Mouse (Mus musculus): ENCODE measurements around the gene Fam184b. TPM values are rescaled to one million over a fixed set of nuclear protein-coding genes. Genes with fewer than 3 reads are reported as not detected.

Gene Fam184b
- polyA plus RNA-seq, 1 experiment from 2014 or later, result 2.9 TPM

GRCm38 (mm10) chr5:45584601-45585000 lies 54.8 kb downstream of the Fam184b start:
- Histone ChIP-seq H3K4me1 (replicated peaks) (no peaks in the 10 kb centered on the region), H3K27ac (no peak overlapping the region), H3K4me2 (replicated peaks) (no peak overlapping the region), H3K36me3 (no peaks in the 10 kb centered on the region), H3K4me3 (replicated peaks) (no peak overlapping the region), H3K9me3 (no peaks in the 10 kb centered on the region), H3K27me3 (replicated peaks) (no peaks in the 10 kb centered on the region), H3K9ac (no peak overlapping the region)
- no peak for ATAC-seq
- 74% methylated on average over 8 of the region's 8 CpGs for WGBS

GRCm38 (mm10) chr5:45580279-45580678 lies 59.1 kb downstream of the Fam184b start:
- H3K9ac ChIP-seq, result no peak overlapping the region
- no peak overlapping the region for H3K4me3 ChIP-seq (replicated peaks)
- H3K36me3 ChIP-seq, result no peaks in the 10 kb centered on the region
- no peaks in the 10 kb centered on the region for H3K9me3 ChIP-seq
- no peak for ATAC-seq
- no peaks in the 10 kb centered on the region for H3K27me3 ChIP-seq (replicated peaks)
- 71% methylated on average over 10 of the region's 10 CpGs for WGBS
- no peak overlapping the region for H3K4me2 ChIP-seq (replicated peaks)
- H3K4me1 ChIP-seq (replicated peaks), result no peaks in the 10 kb centered on the region
- H3K27ac ChIP-seq, result no peak overlapping the region

GRCm38 (mm10) chr5:45577376-45577775 lies 62.0 kb downstream of the Fam184b start:
- no peak overlapping the region for H3K9ac ChIP-seq
- H3K9me3 ChIP-seq, result no peaks in the 10 kb centered on the region
- H3K27me3 ChIP-seq (replicated peaks), result no peaks in the 10 kb centered on the region
- H3K4me3 ChIP-seq (replicated peaks), result no peak overlapping the region
- H3K27ac ChIP-seq, result no peak overlapping the region
- no peaks in the 10 kb centered on the region for H3K36me3 ChIP-seq
- ATAC-seq, result no peak
- no peaks in the 10 kb centered on the region for H3K4me1 ChIP-seq (replicated peaks)
- 59% methylated on average over 1 of the region's 1 CpGs for WGBS
- H3K4me2 ChIP-seq (replicated peaks), result no peak overlapping the region

- Histone ChIP-seq H3K36me3 (no peaks in the 10 kb centered on the region), H3K9ac (no peak overlapping the region), H3K27me3 (replicated peaks) (no peaks in the 10 kb centered on the region), H3K27ac (no peak overlapping the region), H3K4me3 (replicated peaks) (no peak overlapping the region), H3K9me3 (no peaks in the 10 kb centered on the region), H3K4me1 (replicated peaks) (no peaks in the 10 kb centered on the region), H3K4me2 (replicated peaks) (no peak overlapping the region)
- no peak for ATAC-seq
- 53% methylated on average over 3 of the region's 3 CpGs for WGBS
Measured at GRCm38 (mm10) chr5:45576716-45577115, 62.7 kb downstream of the Fam184b start.

GRCm38 (mm10) chr5:45572816-45573215 lies 66.6 kb downstream of the Fam184b start:
- Histone ChIP-seq H3K9ac (no peak overlapping the region), H3K4me2 (replicated peaks) (no peak overlapping the region), H3K36me3 (no peaks in the 10 kb centered on the region), H3K9me3 (no peaks in the 10 kb centered on the region), H3K4me3 (replicated peaks) (no peak overlapping the region), H3K27ac (no peak overlapping the region), H3K27me3 (replicated peaks) (no peaks in the 10 kb centered on the region), H3K4me1 (replicated peaks) (no peaks in the 10 kb centered on the region)
- ATAC-seq, result no peak
- 46% methylated on average over 5 of the region's 5 CpGs for WGBS

GRCm38 (mm10) chr5:45565829-45566228 lies 73.6 kb downstream of the Fam184b start:
- Histone ChIP-seq H3K4me3 (replicated peaks) (no peak overlapping the region), H3K9ac (no peak overlapping the region), H3K36me3 (no peaks in the 10 kb centered on the region), H3K4me2 (replicated peaks) (no peak overlapping the region), H3K4me1 (replicated peaks) (no peaks in the 10 kb centered on the region), H3K27me3 (replicated peaks) (no peaks in the 10 kb centered on the region), H3K9me3 (no peaks in the 10 kb centered on the region), H3K27ac (no peak overlapping the region)
- WGBS, result 89% methylated on average over 1 of the region's 1 CpGs
- no peak for ATAC-seq

- Histone ChIP-seq H3K4me2 (replicated peaks) (no peak overlapping the region), H3K27ac (no peak overlapping the region), H3K27me3 (replicated peaks) (no peaks in the 10 kb centered on the region), H3K9me3 (no peaks in the 10 kb centered on the region), H3K36me3 (no peaks in the 10 kb centered on the region), H3K4me1 (replicated peaks) (no peaks in the 10 kb centered on the region), H3K9ac (no peak overlapping the region), H3K4me3 (replicated peaks) (no peak overlapping the region)
- ATAC-seq, result no peak
- WGBS, result 37% methylated on average over 6 of the region's 6 CpGs
Measured at GRCm38 (mm10) chr5:45564054-45564453, 75.4 kb downstream of the Fam184b start.

GRCm38 (mm10) chr5:45549586-45549985 lies 89.8 kb downstream of the Fam184b start:
- Histone ChIP-seq H3K4me3 (replicated peaks) (no peak overlapping the region), H3K27me3 (replicated peaks) (no peaks in the 10 kb centered on the region), H3K4me2 (replicated peaks) (no peak overlapping the region), H3K4me1 (replicated peaks) (no peaks in the 10 kb centered on the region), H3K36me3 (no peaks in the 10 kb centered on the region), H3K9ac (no peak overlapping the region), H3K9me3 (no peaks in the 10 kb centered on the region), H3K27ac (no peak overlapping the region)
- WGBS, result 65% methylated on average over 1 of the region's 1 CpGs
- peak; percentile 61; the same call in 1 of the 2 replicates for ATAC-seq

GRCm38 (mm10) chr5:45543374-45543773 lies 96.0 kb downstream of the Fam184b start:
- 49% methylated on average over 5 of the region's 5 CpGs for WGBS
- H3K27ac ChIP-seq, result no peak overlapping the region
- H3K4me1 ChIP-seq (replicated peaks), result no peaks in the 10 kb centered on the region
- H3K9ac ChIP-seq, result no peak overlapping the region
- ATAC-seq, result no peak; the same call in 1 of the 2 replicates
- no peaks in the 10 kb centered on the region for H3K9me3 ChIP-seq
- H3K4me3 ChIP-seq (replicated peaks), result no peak overlapping the region
- H3K4me2 ChIP-seq (replicated peaks), result no peak overlapping the region
- no peaks in the 10 kb centered on the region for H3K36me3 ChIP-seq
- no peaks in the 10 kb centered on the region for H3K27me3 ChIP-seq (replicated peaks)

GRCm38 (mm10) chr5:45539502-45539901 lies 99.9 kb downstream of the Fam184b start:
- ATAC-seq, result no peak
- 61% methylated on average over 10 of the region's 10 CpGs for WGBS
- Histone ChIP-seq H3K27me3 (replicated peaks) (no peaks in the 10 kb centered on the region), H3K4me2 (replicated peaks) (no peak overlapping the region), H3K9ac (no peak overlapping the region), H3K4me1 (replicated peaks) (0 out of 2 replicates have a peak, but pooled peaks cover 3% of the 10 kb centered on the region), H3K27ac (no peak overlapping the region), H3K36me3 (no peaks in the 10 kb centered on the region), H3K4me3 (replicated peaks) (no peak overlapping the region), H3K9me3 (no peaks in the 10 kb centered on the region)

GRCm38 (mm10) chr5:45535177-45535576 lies 104.2 kb downstream of the Fam184b start:
- 71% methylated on average over 4 of the region's 4 CpGs for WGBS
- H3K9me3 ChIP-seq, result no peaks in the 10 kb centered on the region
- no peak overlapping the region for H3K27ac ChIP-seq
- peaks cover 5% of the 10 kb centered on the region; the same call in 1 of the 2 replicates for H3K36me3 ChIP-seq
- no peak overlapping the region for H3K4me3 ChIP-seq (replicated peaks)
- H3K4me1 ChIP-seq (replicated peaks), result peaks cover 6% of the 10 kb centered on the region; the same call in 1 of the 2 replicates
- no peaks in the 10 kb centered on the region for H3K27me3 ChIP-seq (replicated peaks)
- ATAC-seq, result no peak
- H3K9ac ChIP-seq, result no peak overlapping the region
- no peak overlapping the region for H3K4me2 ChIP-seq (replicated peaks)

- H3K27me3 ChIP-seq (replicated peaks), result no peaks in the 10 kb centered on the region
Measured at GRCm38 (mm10) chr5:45534319-45535098, 104.9 kb downstream of the Fam184b start.

GRCm38 (mm10) chr5:45529696-45530095 lies 109.7 kb downstream of the Fam184b start:
- WGBS, result 89% methylated on average over 3 of the region's 3 CpGs
- ATAC-seq, result no peak
- Histone ChIP-seq H3K4me3 (replicated peaks) (no peak overlapping the region), H3K27me3 (replicated peaks) (no peaks in the 10 kb centered on the region), H3K36me3 (peaks cover 29% of the 10 kb centered on the region), H3K4me2 (replicated peaks) (no peak overlapping the region), H3K4me1 (replicated peaks) (peaks cover 4% of the 10 kb centered on the region; the same call in 1 of the 2 replicates), H3K27ac (no peak overlapping the region), H3K9ac (no peak overlapping the region), H3K9me3 (no peaks in the 10 kb centered on the region)

More at GRCm38 (mm10) chr5:45534319-45535098, 104.9 kb downstream of the Fam184b start:
- ATAC-seq, result peak; percentile 89
- H3K4me1 ChIP-seq (replicated peaks), result peaks cover 6% of the 10 kb centered on the region; the same call in 1 of the 2 replicates
- H3K9ac ChIP-seq, result no peak overlapping the region
- H3K36me3 ChIP-seq, result peaks cover 5% of the 10 kb centered on the region; the same call in 1 of the 2 replicates
- H3K9me3 ChIP-seq, result no peaks in the 10 kb centered on the region
- H3K4me2 ChIP-seq (replicated peaks), result peak overlapping the region; percentile 19; the same call in 1 of the 2 replicates
- no peak overlapping the region for H3K4me3 ChIP-seq (replicated peaks)
- H3K27ac ChIP-seq, result no peak overlapping the region
- 9% methylated on average over 17 of the region's 17 CpGs for WGBS

Data from intestine, embryonic 15.5 days (tissue).